Comparison of ENCODE assay signal across 8 mouse cellular contexts in the genomic region with DNA sequence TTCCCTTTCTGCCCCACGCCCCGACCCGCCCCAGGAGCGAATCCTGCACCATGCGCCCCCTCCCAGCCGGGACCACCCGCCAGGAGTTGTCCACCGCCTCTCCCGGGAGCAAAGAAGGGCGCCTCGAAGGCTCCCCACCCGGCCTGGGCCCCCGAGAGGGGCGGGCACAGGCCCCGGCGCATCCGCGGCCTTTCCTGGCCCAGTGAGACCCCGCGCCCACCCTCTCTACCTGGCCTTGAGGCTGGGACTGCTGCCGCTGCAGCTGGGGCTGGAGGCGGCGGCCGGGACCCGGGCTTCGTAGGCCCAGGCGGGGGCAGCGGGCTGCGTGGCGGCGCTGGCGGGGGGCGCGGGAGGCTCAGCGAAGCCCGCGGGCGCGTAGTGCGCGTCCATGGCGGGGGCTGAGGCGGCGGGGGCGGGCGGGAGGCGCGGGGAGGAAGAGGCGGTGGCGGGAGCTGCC. TPM values are rescaled to one million over a fixed set of nuclear protein-coding genes. Genes with fewer than 3 reads are reported as not detected.
A peak's percentile ranks its signal among the peaks of the same experiment; 100 is the strongest.
DNase-seq lines count a peak whose midpoint lies in the region; ATAC-seq and TF ChIP-seq lines count a peak whose summit lies in the region.

TSS of gene Qser1 (minus strand) at position 390 of the 457 bp plus-strand sequence.

- peak within 1 kb of the TSS; percentile 69 for H3K4me2 ChIP-seq in embryonic facial prominence, embryonic 15.5 days (replicated peaks)
- peak within 1 kb of the TSS; percentile 99 for H3K4me2 ChIP-seq in liver, embryonic 12.5 days

- CTCF ChIA-PET in Patski (lab: Charles Lee), result no interaction called here

- H3K36me3 ChIP-seq in embryonic facial prominence, embryonic 15.5 days, result no peaks in the 10 kb centered on the region
- H3K36me3 ChIP-seq in liver, embryonic 12.5 days, result no peaks in the 10 kb centered on the region

- in situ Hi-C loops in Patski (cut with MboI; ENCODE audit: low pct_unique_long_range_greater_than_20kb), result no loop called here

- WGBS in embryonic facial prominence, embryonic 15.5 days, result under 1% methylated on average over 40 of the region's 50 CpGs
- WGBS in liver, embryonic 12.5 days (ENCODE audit: insufficient replicate concordance), result under 1% methylated on average over 42 of the region's 50 CpGs

- peak within 1 kb of the TSS; percentile 92 for H3K27ac ChIP-seq in left cerebral cortex, adult 2 months
- peak within 1 kb of the TSS; percentile 98 for H3K27ac ChIP-seq in embryonic facial prominence, embryonic 15.5 days (replicated peaks)
- H3K27ac ChIP-seq in liver, embryonic 12.5 days, result peak within 1 kb of the TSS; percentile 94

- POLR2A ChIA-PET in Patski (lab: Charles Lee), result no interaction called here

- peak in 1 of 2 experiments; percentile 25 for DNase-seq in left cerebral cortex, adult 2 months (ENCODE audit: extremely low spot score in 1 of 2, low spot score in 2 of 2)
- DNase-seq in left cerebral cortex, postnatal 25 days (ENCODE audit: low spot score in 2 of 2), result no peak
- DNase-seq in Patski (ENCODE audit: low read depth, low spot score), result no peak
- DNase-seq in heart, postnatal 10 days, result no peak
- DNase-seq in right cerebral cortex, postnatal 36 days (ENCODE audit: low spot score in 2 of 2), result no peak
- DNase-seq in kidney, postnatal 36 days, result no peak

- H3K27me3 ChIP-seq in Patski, result no peaks in the 10 kb centered on the region
- H3K27me3 ChIP-seq in embryonic facial prominence, embryonic 15.5 days, result no peaks in the 10 kb centered on the region
- H3K27me3 ChIP-seq in liver, embryonic 12.5 days (replicated peaks), result no peaks in the 10 kb centered on the region

- intact Hi-C loops in left cerebral cortex, adult 2 months (cut with DNase I), result loop anchor here (2.0 kb wide), 1 partner anchor 200 kb away; the partner anchor contains the start of gene Eif3m
- intact Hi-C loops in left cerebral cortex, postnatal 25 days (cut with DNase I), result no loop called here
- intact Hi-C loops in heart, postnatal 10 days (cut with DNase I), result no loop called here

- H3K4me3 ChIP-seq in left cerebral cortex, adult 2 months, result peak within 1 kb of the TSS; percentile 94
- peak within 1 kb of the TSS; percentile 84 for H3K4me3 ChIP-seq in embryonic facial prominence, embryonic 15.5 days (replicated peaks)
- peak within 1 kb of the TSS; percentile 97 for H3K4me3 ChIP-seq in liver, embryonic 12.5 days

- peak; percentile 29 for ATAC-seq in Patski
- peak; percentile 68 for ATAC-seq in embryonic facial prominence, embryonic 15.5 days (ENCODE audit: insufficient number of reproducible peaks, low FRiP score, low TSS enrichment, low read depth)
- no peak; the same call in 1 of the 2 replicates for ATAC-seq in liver, embryonic 12.5 days

- H3K4me1 ChIP-seq in embryonic facial prominence, embryonic 15.5 days, result peaks cover 12% of the 10 kb centered on the region; the same call in 1 of the 2 replicates
- H3K4me1 ChIP-seq in liver, embryonic 12.5 days, result peaks cover 40% of the 10 kb centered on the region

- no peak for TF ChIP-seq CTCF in left cerebral cortex, adult 2 months (IDR thresholded peaks at IDR 0.05)
- TF ChIP-seq CTCF in Patski (IDR thresholded peaks at IDR 0.05), result no peak

- peak within 1 kb of the TSS; percentile 88 for H3K9ac ChIP-seq in embryonic facial prominence, embryonic 15.5 days
- peak within 1 kb of the TSS; percentile 98 for H3K9ac ChIP-seq in liver, embryonic 12.5 days

- H3K9me3 ChIP-seq in embryonic facial prominence, embryonic 15.5 days (replicated peaks), result no peaks in the 10 kb centered on the region
- no peaks in the 10 kb centered on the region for H3K9me3 ChIP-seq in liver, embryonic 12.5 days (replicated peaks)

RNA-seq across cellular contexts. Expression of gene Qser1, which starts in this region (rescaled TPM):
- 10 to 100 TPM; 10.2 to 10.8 TPM for total RNA-seq in left cerebral cortex, adult 2 months (2021)
- 1 to 10 TPM; 9.0 to 9.5 TPM for total RNA-seq in left cerebral cortex, postnatal 25 days (2021)
- polyA plus RNA-seq in Patski (2021), result 20.2 TPM
- polyA plus RNA-seq in embryonic facial prominence, embryonic 15.5 days (2015; fragmentation: Nextera tagmentation; extraction: Ambion mirVana), result 10.1 and 10.7 TPM in 2 replicates
- total RNA-seq in heart, postnatal 10 days (2021), result 10 to 100 TPM; 25.1 to 30.1 TPM
- 3.6 and 3.7 TPM in 2 replicates for polyA plus RNA-seq in liver, embryonic 12.5 days (2016; fragmentation: Nextera tagmentation; extraction: Ambion mirVana)
